Mouse (Mus musculus) heart, adult 2 months (tissue): Measurements from ENCODE around the gene Mertk. TPM values are rescaled to one million over a fixed set of nuclear protein-coding genes. Genes with fewer than 3 reads are reported as not detected.

Experiments used
- DNase-seq, 2 experiments: peaks; one replicate each; pipeline ENCODE4 v3.0.0; 2021
- H3K27ac ChIP-seq: fragments of 200-600 bp; 2 replicates; pipeline ENCODE4 v1.8.1; 2022
- H3K27me3 ChIP-seq: fragments of 200-500 bp; 2 replicates; pipeline ENCODE4 v1.6.1; 2012; ENCODE audit warnings: mild to moderate bottlenecking, low read length, inconsistent platforms, mixed read lengths; ENCODE audit not compliant: control insufficient read depth, insufficient read depth
- H3K36me3 ChIP-seq: fragments of 200-500 bp; 2 replicates; pipeline ENCODE4 v1.6.1; 2012; ENCODE audit warnings: low read length, inconsistent platforms; ENCODE audit not compliant: control insufficient read depth, insufficient read depth
- H3K4me1 ChIP-seq: fragments of 200-500 bp; 2 replicates; pipeline ENCODE4 v1.6.1; 2011; ENCODE audit warnings: low read length; ENCODE audit not compliant: control insufficient read depth, insufficient read depth
- H3K4me3 ChIP-seq: fragments of 200-600 bp; 2 replicates; pipeline ENCODE4 v1.8.1; 2022
- H3K79me2 ChIP-seq: fragments of 200-500 bp; replicated peaks from 2 replicates; pipeline ENCODE4 v1.6.1; 2012; ENCODE audit warnings: mild to moderate bottlenecking, inconsistent platforms, low read length, moderate library complexity, mixed read lengths; ENCODE audit not compliant: control insufficient read depth, insufficient read depth
- H3K9ac ChIP-seq: fragments of 200-500 bp; 2 replicates; pipeline ENCODE4 v1.6.1; 2012; ENCODE audit warnings: low read depth, mild to moderate bottlenecking, control low read depth, inconsistent platforms, low read length, mixed read lengths
- CTCF ChIP-seq: fragments of 200-600 bp; IDR thresholded peaks from 2 replicates; pipeline ENCODE4 v1.8.1; 2022; ENCODE audit warnings: antibody characterized with exemption, mild to moderate bottlenecking, moderate library complexity
- EP300 ChIP-seq: fragments of 200-500 bp; IDR thresholded peaks from 2 replicates; pipeline ENCODE4 v1.6.1; 2011; ENCODE audit warnings: low read depth, low read length, control low read depth; ENCODE audit not compliant: insufficient read depth
- POLR2A ChIP-seq: fragments of 200-500 bp; IDR thresholded peaks from 2 replicates; pipeline ENCODE4 v1.6.1; 2011; ENCODE audit warnings: mild to moderate bottlenecking, low read depth, low read length, control low read depth; ENCODE audit not compliant: insufficient read depth
- WGBS: fragments of 180-500 bp; shearing (Covaris S2); methylation state at CpG from one replicate; pipeline ENCODE4 v1.1.7; 2018; 5-methylcytosine and 5-hydroxymethylcytosine counted together
- intact Hi-C: fragments of 180-260 bp; cut with DNase I; formaldehyde crosslinking; loops from one replicate; pipeline ENCODE4 v1.15.1; 2025
- polyA plus RNA-seq: library from polyadenylated mRNA; depleted of rRNA; stranded (reverse); fragments of >200 nt; gene quantifications from 2 replicates; pipeline ENCODE4 v1.2.3, GENCODE M21; 2012
- total RNA-seq, 2 experiments: library from RNA; stranded (reverse); gene quantifications; 2 replicates each; pipeline ENCODE4 v1.2.3; 2021

Gene Mertk
- total and polyA plus RNA-seq, 3 experiments, result 2.5 to 6.5 (median 4.0) TPM

GRCm38 (mm10) chr2:128805341-128805740 lies 106.6 kb downstream of the Mertk start:
- no peaks in the 10 kb centered on the region for H3K36me3 ChIP-seq
- DNase-seq, result no peak
- H3K4me1 ChIP-seq, result no peaks in the 10 kb centered on the region
- intact Hi-C loops, result no loop called here
- 62% methylated on average over 4 of the region's 4 CpGs for WGBS
- no peaks in the 10 kb centered on the region for H3K27me3 ChIP-seq
- H3K4me3 ChIP-seq, result no peak overlapping the region
- H3K79me2 ChIP-seq, result no peaks in the 10 kb centered on the region
- no peak for TF ChIP-seq EP300
- TF ChIP-seq CTCF, result no peak
- TF ChIP-seq POLR2A, result no peak
- no peak overlapping the region for H3K27ac ChIP-seq
- H3K9ac ChIP-seq, result no peak overlapping the region

- Histone ChIP-seq H3K79me2 (no peaks in the 10 kb centered on the region), H3K27me3 (no peaks in the 10 kb centered on the region), H3K27ac (no peak overlapping the region), H3K4me1 (no peaks in the 10 kb centered on the region), H3K36me3 (no peaks in the 10 kb centered on the region), H3K4me3 (no peak overlapping the region), H3K9ac (no peak overlapping the region)
- WGBS, result 35% methylated on average over 8 of the region's 8 CpGs
- TF ChIP-seq POLR2A (peak; percentile 19; the same call in 1 of the 2 replicates), CTCF (no peak), EP300 (0 out of 2 replicates have a peak, but pooled peaks have one; percentile 38)
- DNase-seq, result peak in 1 of 2 experiments; percentile 51
- intact Hi-C loops, result no loop called here
Observed at GRCm38 (mm10) chr2:128806561-128806960, 107.8 kb downstream of the Mertk start.

GRCm38 (mm10) chr2:128812761-128813160 lies 114.0 kb downstream of the Mertk start:
- Histone ChIP-seq H3K27ac (no peak overlapping the region), H3K4me3 (no peak overlapping the region), H3K9ac (no peak overlapping the region), H3K27me3 (no peaks in the 10 kb centered on the region), H3K36me3 (no peaks in the 10 kb centered on the region), H3K79me2 (no peaks in the 10 kb centered on the region), H3K4me1 (no peaks in the 10 kb centered on the region)
- 57% methylated on average over 2 of the region's 2 CpGs for WGBS
- no peak for DNase-seq
- intact Hi-C loops, result no loop called here
- TF ChIP-seq CTCF, result no peak
- TF ChIP-seq POLR2A, result no peak
- no peak for TF ChIP-seq EP300

- no peak overlapping the region for H3K4me3 ChIP-seq
- intact Hi-C loops, result loop anchor here (2.0 kb wide), 1 partner anchor 70 kb away; no protein-coding TSS in a partner anchor
- H3K36me3 ChIP-seq, result no peaks in the 10 kb centered on the region
- H3K27me3 ChIP-seq, result no peaks in the 10 kb centered on the region
- TF ChIP-seq POLR2A (no peak), EP300 (no peak), CTCF (no peak)
- DNase-seq, result no peak
- 97% methylated on average over 1 of the region's 1 CpGs for WGBS
- H3K4me1 ChIP-seq, result peaks cover 2% of the 10 kb centered on the region; the same call in 1 of the 2 replicates
- H3K9ac ChIP-seq, result no peak overlapping the region
- peaks cover 3% of the 10 kb centered on the region for H3K79me2 ChIP-seq
- no peak overlapping the region for H3K27ac ChIP-seq
Observed at GRCm38 (mm10) chr2:128816311-128816710, 117.6 kb downstream of the Mertk start.

- Histone ChIP-seq H3K4me3 (peak overlapping the region; percentile 78), H3K36me3 (no peaks in the 10 kb centered on the region), H3K27me3 (no peaks in the 10 kb centered on the region), H3K27ac (peak overlapping the region; percentile 93), H3K4me1 (peaks cover 2% of the 10 kb centered on the region; the same call in 1 of the 2 replicates), H3K9ac (no peak overlapping the region), H3K79me2 (peaks cover 4% of the 10 kb centered on the region)
- WGBS, result 43% methylated on average over 6 of the region's 6 CpGs
- TF ChIP-seq CTCF (no peak), POLR2A (no peak), EP300 (no peak)
- intact Hi-C loops, result loop anchor here (1.0 to 2.0 kb wide), 2 partner anchors 70 to 119 kb away; partner anchors contain the start of gene Mertk
- DNase-seq, result no peak
Observed at GRCm38 (mm10) chr2:128816916-128817315, 118.2 kb downstream of the Mertk start.

- peaks cover 4% of the 10 kb centered on the region for H3K79me2 ChIP-seq
- no peaks in the 10 kb centered on the region for H3K27me3 ChIP-seq
- TF ChIP-seq CTCF, result peak; percentile 92
- TF ChIP-seq POLR2A, result peak; percentile 84
- TF ChIP-seq EP300, result peak; percentile 39; the same call in 1 of the 2 replicates
- peak overlapping the region; percentile 93 for H3K27ac ChIP-seq
- under 1% methylated on average over 7 of the region's 7 CpGs for WGBS
- intact Hi-C loops, result loop anchor here (1.0 to 2.0 kb wide), 2 partner anchors 71 to 119 kb away; partner anchors contain the start of gene Mertk
- H3K4me3 ChIP-seq, result peak overlapping the region; percentile 78
- H3K9ac ChIP-seq, result peak overlapping the region; percentile 75
- H3K36me3 ChIP-seq, result no peaks in the 10 kb centered on the region
- peaks cover 2% of the 10 kb centered on the region; the same call in 1 of the 2 replicates for H3K4me1 ChIP-seq
- no peak for DNase-seq
Observed at GRCm38 (mm10) chr2:128817387-128817785, 118.6 kb downstream of the Mertk start.
